Mouse (Mus musculus) kidney, adult 2 months (tissue): Measurements from ENCODE around the gene Alyref. TPM values are rescaled to one million over a fixed set of nuclear protein-coding genes. Genes with fewer than 3 reads are reported as not detected.

Experiments used
- DNase-seq: peaks from one replicate; pipeline ENCODE4 v3.0.0; 2021
- H3K27ac ChIP-seq: fragments of 200-500 bp; 2 replicates; pipeline ENCODE4 v1.5.1; 2012; ENCODE audit warnings: low read depth, low read length, control low read depth, inconsistent platforms; ENCODE audit not compliant: insufficient read depth
- H3K27me3 ChIP-seq: fragments of 200-500 bp; replicated peaks from 2 replicates; pipeline ENCODE4 v1.6.1; 2012; ENCODE audit warnings: mild to moderate bottlenecking, moderate library complexity, low read length, inconsistent platforms; ENCODE audit not compliant: control insufficient read depth, insufficient read depth
- H3K36me3 ChIP-seq: fragments of 200-500 bp; 2 replicates; pipeline ENCODE4 v1.6.1; 2012; ENCODE audit warnings: mild to moderate bottlenecking, moderate library complexity, low read length, inconsistent platforms; ENCODE audit not compliant: control insufficient read depth, insufficient read depth
- H3K4me1 ChIP-seq: fragments of 200-500 bp; 2 replicates; pipeline ENCODE4 v1.6.1; 2011; ENCODE audit warnings: low read length; ENCODE audit not compliant: control insufficient read depth, insufficient read depth
- H3K4me3 ChIP-seq: fragments of 200-500 bp; 2 replicates; pipeline ENCODE4 v1.5.1; 2011; ENCODE audit warnings: mild to moderate bottlenecking, low read depth, low read length, control low read depth; ENCODE audit not compliant: insufficient read depth
- CTCF ChIP-seq: fragments of 200-500 bp; conservative IDR thresholded peaks from 2 replicates; pipeline ENCODE4 v1.5.1; 2011; ENCODE audit warnings: low read depth, mild to moderate bottlenecking, control low read depth, low read length, moderate library complexity, mixed read lengths; ENCODE audit not compliant: insufficient read depth, insufficient read length
- POLR2A ChIP-seq: fragments of 200-500 bp; IDR thresholded peaks from one replicate; pipeline ENCODE4 v1.6.1; 2011; ENCODE audit warnings: low read depth, low read length, control low read depth
- WGBS: fragments of 180-500 bp; shearing (Covaris S2); methylation state at CpG from one replicate; pipeline ENCODE4 v1.1.7; 2018; 5-methylcytosine and 5-hydroxymethylcytosine counted together
- polyA plus RNA-seq: library from polyadenylated mRNA; depleted of rRNA; stranded (reverse); fragments of >200 nt; gene quantifications from 2 replicates; pipeline ENCODE4 v1.2.3, GENCODE M21; 2012

The Alyref gene
- polyA plus RNA-seq, 1 experiment: 29.0 TPM

DNA sequence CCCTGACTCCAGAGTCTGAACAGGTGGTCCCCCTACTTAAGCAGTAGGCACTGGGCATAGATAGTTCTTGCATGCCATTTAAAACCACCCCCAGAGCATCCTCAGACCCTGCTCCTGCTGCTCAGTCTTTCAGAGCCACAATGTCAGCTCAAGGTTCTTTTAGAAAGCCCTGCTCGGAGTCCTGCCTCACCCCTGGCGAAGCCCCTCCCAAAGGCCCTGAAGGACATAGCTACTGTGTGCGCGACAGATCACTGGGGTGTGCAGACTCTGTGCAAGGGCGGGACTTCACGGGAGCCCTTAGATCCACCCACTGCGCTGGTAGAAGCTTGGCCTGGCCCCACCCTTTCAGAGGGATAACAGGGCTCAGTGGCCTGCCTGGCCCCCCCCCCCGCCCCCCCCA lies 11.1 kb upstream of the Alyref start:
- Histone ChIP-seq H3K36me3 (peaks cover 3% of the 10 kb centered on the region; the same call in 1 of the 2 replicates), H3K4me3 (no peak overlapping the region), H3K4me1 (peaks cover 5% of the 10 kb centered on the region; the same call in 1 of the 2 replicates), H3K27me3 (no peaks in the 10 kb centered on the region), H3K27ac (peak overlapping the region; percentile 61)
- peak; percentile 73 for DNase-seq
- 40% methylated on average over 8 of the region's 8 CpGs for WGBS
- TF ChIP-seq CTCF (peak; percentile 3; the same call in 1 of the 2 replicates), POLR2A (no peak)

DNA sequence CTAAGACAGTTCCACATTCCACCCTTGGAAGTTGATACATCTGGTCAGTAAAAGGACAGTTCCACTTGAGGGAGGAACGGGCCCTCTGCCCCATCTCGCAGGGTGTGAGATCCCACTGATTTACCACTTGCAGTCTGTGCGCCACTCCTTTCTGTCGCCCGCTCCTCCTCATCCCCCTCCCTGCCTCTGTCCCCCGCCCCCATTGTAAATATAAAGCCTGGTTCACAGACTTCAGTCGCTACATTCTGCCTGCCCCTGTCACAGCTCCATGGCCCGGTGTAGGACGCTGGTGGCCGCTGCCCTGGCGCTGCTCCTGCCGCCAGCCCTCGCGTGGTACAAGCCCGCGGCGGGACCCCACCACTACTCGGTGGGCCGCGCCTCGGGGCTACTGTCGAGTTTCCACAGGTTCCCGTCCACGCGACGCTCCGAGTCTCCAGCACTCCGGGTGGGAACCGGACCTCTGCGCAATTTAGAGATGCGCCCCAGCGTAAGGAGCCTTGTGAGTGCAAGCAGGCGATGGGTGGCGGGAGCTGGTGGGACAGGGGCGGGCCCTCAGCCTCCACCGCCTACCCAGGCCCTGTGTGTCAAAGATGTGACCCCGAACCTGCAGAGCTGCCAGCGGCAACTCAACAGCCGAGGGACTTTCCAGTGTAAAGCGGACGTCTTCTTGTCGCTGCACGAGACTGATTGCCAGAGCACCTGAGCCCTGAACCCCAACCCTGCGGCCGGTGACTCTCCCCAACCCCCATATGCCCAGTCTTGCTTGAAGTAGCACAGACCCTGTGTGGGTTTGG lies 10.3 kb upstream of the Alyref start, which contains the start of gene Npb:
Gene Npb, plus strand, starts transcription at position 237 of the 794 bp plus-strand sequence.
- peaks cover 3% of the 10 kb centered on the region; the same call in 1 of the 2 replicates for H3K36me3 ChIP-seq
- no peak for DNase-seq
- WGBS: 19% methylated on average over 45 of the region's 45 CpGs
- H3K4me1 ChIP-seq: peaks cover 5% of the 10 kb centered on the region; the same call in 1 of the 2 replicates
- no peaks in the 10 kb centered on the region for H3K27me3 ChIP-seq
- no peak for TF ChIP-seq POLR2A
- no peak for TF ChIP-seq CTCF
- no peak within 1 kb of the TSS for H3K4me3 ChIP-seq
- peak within 1 kb of the TSS; percentile 61 for H3K27ac ChIP-seq

DNA sequence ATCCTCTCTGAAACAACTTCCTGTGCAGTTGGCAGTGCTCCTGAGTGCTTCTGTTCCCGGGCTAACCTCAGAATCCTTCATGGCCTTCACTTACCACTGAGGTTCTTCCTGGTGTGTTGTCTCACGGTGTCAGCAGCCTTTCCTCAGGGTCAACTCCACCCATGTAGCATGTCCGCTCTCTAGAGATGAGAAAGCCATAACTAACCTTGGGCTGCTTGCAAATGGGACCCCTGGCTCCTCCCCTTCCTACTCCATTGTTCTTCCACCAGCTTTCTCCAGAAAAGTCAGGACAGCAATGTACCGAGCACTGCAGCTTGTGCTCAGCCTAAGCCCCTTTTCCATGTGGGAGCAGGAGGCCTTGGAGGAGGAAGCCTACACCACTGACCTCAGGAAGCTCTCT lies 8.6 kb upstream of the Alyref start:
- Histone ChIP-seq H3K4me1 (peaks cover 5% of the 10 kb centered on the region; the same call in 1 of the 2 replicates), H3K27me3 (no peaks in the 10 kb centered on the region), H3K27ac (no peak overlapping the region), H3K36me3 (no peaks in the 10 kb centered on the region), H3K4me3 (no peak overlapping the region)
- TF ChIP-seq CTCF: no peak
- TF ChIP-seq POLR2A: no peak
- 63% methylated on average over 4 of the region's 4 CpGs for WGBS
- DNase-seq: no peak

GRCm38 (mm10) chr11:120605667-120606066 lies 7.5 kb upstream of the Alyref start:
- H3K27me3 ChIP-seq: no peaks in the 10 kb centered on the region
- 93% methylated on average over 7 of the region's 7 CpGs for WGBS
- no peak overlapping the region for H3K27ac ChIP-seq
- TF ChIP-seq CTCF (no peak), POLR2A (no peak)
- no peak overlapping the region for H3K4me3 ChIP-seq
- peaks cover 5% of the 10 kb centered on the region; the same call in 1 of the 2 replicates for H3K4me1 ChIP-seq
- no peaks in the 10 kb centered on the region for H3K36me3 ChIP-seq
- no peak for DNase-seq

GRCm38 (mm10) chr11:120603545-120603944 lies 5.4 kb upstream of the Alyref start:
- no peaks in the 10 kb centered on the region for H3K36me3 ChIP-seq
- no peak overlapping the region for H3K4me3 ChIP-seq
- 90% methylated on average over 2 of the region's 2 CpGs for WGBS

DNA sequence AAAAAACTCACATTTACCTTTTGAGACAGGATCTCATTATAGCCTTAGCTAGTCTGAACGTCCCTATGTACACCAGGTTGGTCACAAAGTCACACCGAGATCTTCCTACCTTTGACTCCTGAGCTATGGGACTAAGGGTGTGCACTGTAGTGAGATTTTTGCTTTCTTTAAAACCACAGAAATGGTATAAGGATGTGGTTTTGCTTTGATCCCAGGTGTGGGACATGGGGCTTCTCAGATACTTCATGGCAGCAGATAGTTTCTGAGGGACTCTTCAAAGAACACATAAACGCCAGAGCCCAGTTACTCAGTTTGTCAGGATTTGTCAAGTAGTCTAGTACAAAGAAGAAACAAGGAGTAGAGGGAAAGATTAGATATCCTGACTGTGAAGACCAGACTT lies 2.6 kb upstream of the Alyref start:
- peaks cover 16% of the 10 kb centered on the region for H3K4me1 ChIP-seq
- no peaks in the 10 kb centered on the region for H3K27me3 ChIP-seq
- TF ChIP-seq CTCF (no peak), POLR2A (no peak)
- no peak overlapping the region for H3K27ac ChIP-seq
- no peak for DNase-seq
- no peaks in the 10 kb centered on the region; the same call in 1 of the 2 replicates for H3K36me3 ChIP-seq
- H3K4me3 ChIP-seq: no peak overlapping the region
- WGBS: 96% methylated on average over 3 of the region's 3 CpGs

More at GRCm38 (mm10) chr11:120603545-120603944, 5.4 kb upstream of the Alyref start:
- DNase-seq: no peak
- H3K27me3 ChIP-seq: no peaks in the 10 kb centered on the region
- no peak overlapping the region for H3K27ac ChIP-seq
- peaks cover 7% of the 10 kb centered on the region for H3K4me1 ChIP-seq
- TF ChIP-seq CTCF (no peak), POLR2A (no peak)

DNA sequence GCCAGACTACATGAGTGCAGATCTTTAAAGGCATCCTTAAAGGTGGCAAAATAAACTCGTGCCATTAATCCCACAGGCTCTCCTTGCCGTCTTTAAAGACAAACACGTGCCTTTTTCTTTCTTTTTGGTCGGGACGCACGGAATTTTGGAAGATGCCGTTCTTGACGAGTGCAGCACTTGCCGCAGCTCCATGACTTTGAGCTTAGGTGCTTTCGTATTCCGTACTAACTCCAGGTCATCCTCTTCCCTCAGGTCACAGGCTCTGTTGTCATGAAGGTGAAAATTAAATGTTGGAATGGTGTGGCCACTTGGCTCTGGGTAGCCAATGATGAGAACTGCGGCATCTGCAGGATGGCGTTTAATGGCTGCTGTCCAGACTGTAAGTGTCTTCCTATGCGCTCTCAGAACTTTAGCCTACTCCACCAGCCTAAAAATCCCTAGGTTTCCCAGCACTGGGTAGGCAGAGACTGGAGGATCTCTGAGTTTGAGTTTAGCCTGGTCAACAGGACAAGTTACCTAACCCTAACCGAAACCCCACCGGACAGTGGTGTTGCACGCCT lies 905 bp upstream of the Alyref start:
- Histone ChIP-seq H3K4me3 (peak overlapping the region; percentile 73), H3K36me3 (peaks cover 4% of the 10 kb centered on the region; the same call in 1 of the 2 replicates), H3K27me3 (no peaks in the 10 kb centered on the region), H3K4me1 (peaks cover 16% of the 10 kb centered on the region), H3K27ac (no peak overlapping the region)
- no peak for TF ChIP-seq POLR2A
- no peak for TF ChIP-seq CTCF
- WGBS: 44% methylated on average over 17 of the region's 17 CpGs
- no peak for DNase-seq
